Mouse (Mus musculus) layer of hippocampus, adult 18-20 months (tissue): ENCODE results near the gene Itgb3bp. TPM values are rescaled to one million over a fixed set of nuclear protein-coding genes. Genes with fewer than 3 reads are reported as not detected.

Experiments
- DNase-seq, 2 experiments: peaks; one replicate each; pipeline ENCODE4 v3.0.0; 2022; ENCODE audit warnings: low spot score in 2 of 2
- long read RNA-seq: library from polyadenylated mRNA; stranded (forward); transcript quantifications from one replicate; pipeline ENCODE4 v2.0.0, GENCODE M21; 2021
- total RNA-seq, 2 experiments: library from RNA; stranded (reverse); gene quantifications; 2 replicates each; pipeline ENCODE4 v1.2.3; 2021

Gene Itgb3bp
- total RNA-seq = 1 to 10 TPM; 6.1 to 6.2 TPM
- long read RNA-seq, partial matches to known transcripts = 0 of 6 reads
- long read RNA-seq, other reads (novel, unspliced or antisense) = 6 of 6 reads

GRCm38 (mm10) chr4:99929613-99930517, at the start of gene Itgb3bp:
Gene Itgb3bp (minus strand): TSS chr4:99929813.
- peak; percentile 65 to 76 for DNase-seq

- DNase-seq = no peak
These were observed 49.7 kb upstream of the Itgb3bp start for GRCm38 (mm10) chr4:99979326-99979725.

DNA sequence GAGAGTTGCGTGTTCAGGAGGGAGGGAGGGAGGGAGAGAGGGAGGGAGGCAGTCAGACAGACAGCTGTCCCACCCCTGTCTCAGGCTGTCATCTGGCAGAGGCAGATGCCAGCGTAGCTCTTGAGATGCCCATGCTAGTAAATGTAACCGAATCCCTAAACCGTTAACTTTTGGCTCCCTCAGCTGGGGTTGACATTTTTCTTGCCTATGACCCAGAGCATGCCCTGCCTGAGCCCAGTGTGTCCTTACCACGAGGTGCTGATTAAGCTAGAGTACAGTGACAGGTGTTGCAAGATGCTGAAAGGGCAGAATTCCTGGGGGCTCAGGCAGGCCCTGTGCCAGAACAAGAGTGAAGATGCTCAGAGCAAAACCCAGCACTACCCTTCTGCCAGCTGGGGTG, 44.8 kb upstream of the Itgb3bp start:
- DNase-seq = no peak

GRCm38 (mm10) chr4:99973931-99974330, 44.3 kb upstream of the Itgb3bp start:
- DNase-seq = no peak

GRCm38 (mm10) chr4:99972886-99973285, 43.3 kb upstream of the Itgb3bp start:
- DNase-seq = no peak

- no peak for DNase-seq
These were observed 40.5 kb upstream of the Itgb3bp start for GRCm38 (mm10) chr4:99970097-99970496.

- no peak for DNase-seq
These were observed 39.7 kb upstream of the Itgb3bp start for GRCm38 (mm10) chr4:99969328-99969727.

DNA sequence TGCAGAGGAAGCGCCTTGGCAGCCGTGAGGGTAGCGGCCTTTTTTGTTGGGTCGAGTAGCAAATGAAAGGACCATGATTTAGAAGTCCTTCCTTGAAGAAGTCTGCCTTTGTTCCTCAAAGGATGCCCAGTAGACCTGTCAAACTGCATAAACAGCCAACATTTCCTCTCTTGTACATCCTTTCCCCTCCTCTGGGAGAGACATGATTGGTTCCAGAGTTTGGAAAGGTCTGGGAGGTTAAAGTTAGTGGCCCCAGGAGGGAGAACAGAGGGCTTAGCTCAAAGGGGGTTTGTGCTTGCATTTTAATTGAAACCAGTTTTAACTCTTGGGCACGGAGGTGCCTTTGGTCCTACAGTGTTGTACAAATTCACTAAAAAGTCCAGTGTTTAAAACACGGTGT, 36.9 kb upstream of the Itgb3bp start:
- DNase-seq = no peak

- DNase-seq = no peak
These were observed 29.7 kb upstream of the Itgb3bp start for GRCm38 (mm10) chr4:99959308-99959707.

GRCm38 (mm10) chr4:99958084-99958815, 28.6 kb upstream of the Itgb3bp start:
- DNase-seq = no peak

DNA sequence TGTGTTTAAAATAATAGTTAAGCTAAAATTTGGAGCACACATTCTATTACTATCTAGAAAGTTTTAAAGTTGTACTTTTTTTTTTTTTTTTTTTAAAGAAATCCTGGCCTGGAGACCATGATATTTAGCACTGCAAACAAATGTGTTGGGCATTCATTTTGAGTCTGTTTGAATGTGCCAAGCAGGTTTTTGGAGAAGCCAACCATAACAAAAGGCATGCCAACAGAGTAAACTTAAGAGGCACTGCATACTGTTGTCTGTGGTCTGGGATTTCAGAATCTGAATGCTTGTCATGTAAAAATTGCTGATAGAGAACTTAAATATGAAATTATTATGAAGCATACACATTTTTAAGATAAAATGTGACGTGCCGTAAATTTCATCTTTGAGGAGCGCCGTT, 27.6 kb upstream of the Itgb3bp start:
- DNase-seq = no peak

DNA sequence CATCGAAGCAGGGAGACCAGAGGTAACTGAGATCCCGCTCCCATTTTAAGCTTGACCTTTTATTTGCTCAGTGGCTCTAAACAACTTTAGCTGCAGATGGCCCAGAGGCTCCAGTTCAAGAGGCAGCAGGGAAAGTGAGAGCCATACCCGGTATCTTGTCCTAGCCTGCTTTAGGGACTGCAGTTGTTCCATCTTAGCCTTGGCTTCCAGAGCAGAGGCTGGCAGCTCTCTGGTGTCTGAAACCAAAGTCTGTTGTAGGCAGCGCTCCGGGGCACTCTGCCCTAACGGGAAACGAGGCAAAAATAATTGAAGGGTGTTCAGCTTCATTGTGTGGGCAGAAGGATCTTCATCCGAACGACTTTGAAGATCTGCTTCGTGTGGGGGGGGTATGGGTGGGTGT, 25.8 kb upstream of the Itgb3bp start:
- no peak for DNase-seq

DNA sequence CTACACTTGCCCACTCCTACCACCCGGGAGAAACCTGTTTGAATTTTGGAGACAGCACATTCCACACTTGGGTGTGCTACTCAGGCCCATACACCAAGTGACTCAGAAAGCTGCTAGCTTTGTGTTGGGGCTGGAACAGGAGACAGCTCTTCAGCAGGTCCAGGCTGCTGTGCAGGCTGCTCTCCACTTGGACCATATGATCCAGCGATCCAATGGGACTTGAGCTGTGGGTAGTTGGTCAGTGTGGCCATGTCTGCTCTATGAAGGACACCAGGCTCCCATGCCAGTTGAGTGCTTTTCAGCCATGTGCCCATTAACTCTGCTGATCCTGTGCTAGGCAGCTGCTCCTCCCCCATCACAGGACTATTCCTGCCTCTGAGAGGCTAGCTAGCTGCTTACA, 24.3 kb upstream of the Itgb3bp start:
- DNase-seq = no peak

GRCm38 (mm10) chr4:99947896-99948295, 18.3 kb upstream of the Itgb3bp start:
- DNase-seq = no peak

GRCm38 (mm10) chr4:99947192-99947591, 17.6 kb upstream of the Itgb3bp start:
- DNase-seq = peak in 1 of 2 experiments; percentile 40

GRCm38 (mm10) chr4:99946516-99946915, 16.9 kb upstream of the Itgb3bp start:
- no peak for DNase-seq

- DNase-seq = no peak
These were observed 15.4 kb upstream of the Itgb3bp start for GRCm38 (mm10) chr4:99945011-99945410.

DNA sequence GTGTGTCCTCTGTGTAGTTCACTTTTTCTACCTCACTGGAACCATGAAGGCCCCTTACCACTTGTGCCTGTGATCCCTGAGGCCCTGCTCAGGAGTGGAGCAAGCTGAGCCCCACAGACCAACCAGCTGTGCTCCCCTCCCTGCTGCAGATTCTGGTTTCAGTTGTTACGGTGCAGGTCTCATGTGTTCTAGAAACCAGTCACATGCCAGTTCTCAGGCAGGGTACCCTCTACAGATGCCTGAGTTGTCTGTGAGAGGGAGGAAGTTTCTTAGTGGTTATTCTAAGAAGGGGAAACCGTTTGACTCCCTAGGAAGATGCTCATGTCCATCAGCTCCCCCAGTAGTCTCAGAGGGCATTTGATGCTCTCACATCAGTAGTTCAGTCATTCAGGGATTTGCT, 15.0 kb upstream of the Itgb3bp start:
- no peak for DNase-seq

DNA sequence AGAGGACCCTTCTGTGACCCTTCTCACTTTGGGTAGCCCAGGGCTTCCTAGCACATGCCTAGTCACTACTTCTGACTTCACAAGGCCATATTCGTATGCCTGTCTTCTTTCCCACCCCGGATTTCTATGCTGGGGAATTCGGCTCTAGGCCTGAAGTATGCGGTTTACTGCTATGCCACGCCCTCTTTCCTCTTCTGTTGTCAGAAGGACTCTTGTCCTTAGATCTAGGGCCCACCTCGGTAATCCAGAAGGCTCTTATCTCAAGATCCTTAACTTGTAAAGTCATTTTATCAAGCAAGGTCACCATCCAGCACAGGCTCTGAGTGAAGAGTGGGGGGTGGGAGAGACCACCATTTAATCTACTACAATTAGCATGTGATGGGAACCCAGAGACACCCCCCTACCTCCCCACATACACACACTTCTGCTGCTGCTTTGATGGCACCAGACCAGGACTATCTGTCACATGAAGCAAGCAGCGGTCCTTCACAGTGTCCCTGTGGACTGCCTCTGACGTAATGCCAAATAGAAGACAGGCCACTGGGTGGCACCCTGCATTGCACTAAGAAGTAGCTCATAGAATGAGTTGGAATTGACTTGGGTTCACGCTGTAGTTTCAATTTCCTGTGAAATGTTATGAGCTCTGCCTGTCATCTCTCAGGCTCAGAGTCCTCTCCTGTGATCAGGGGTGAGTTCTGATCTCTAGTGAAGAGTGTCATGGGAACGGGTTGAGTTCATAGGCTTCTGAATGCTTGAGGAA, 12.2 kb upstream of the Itgb3bp start:
- no peak for DNase-seq

DNA sequence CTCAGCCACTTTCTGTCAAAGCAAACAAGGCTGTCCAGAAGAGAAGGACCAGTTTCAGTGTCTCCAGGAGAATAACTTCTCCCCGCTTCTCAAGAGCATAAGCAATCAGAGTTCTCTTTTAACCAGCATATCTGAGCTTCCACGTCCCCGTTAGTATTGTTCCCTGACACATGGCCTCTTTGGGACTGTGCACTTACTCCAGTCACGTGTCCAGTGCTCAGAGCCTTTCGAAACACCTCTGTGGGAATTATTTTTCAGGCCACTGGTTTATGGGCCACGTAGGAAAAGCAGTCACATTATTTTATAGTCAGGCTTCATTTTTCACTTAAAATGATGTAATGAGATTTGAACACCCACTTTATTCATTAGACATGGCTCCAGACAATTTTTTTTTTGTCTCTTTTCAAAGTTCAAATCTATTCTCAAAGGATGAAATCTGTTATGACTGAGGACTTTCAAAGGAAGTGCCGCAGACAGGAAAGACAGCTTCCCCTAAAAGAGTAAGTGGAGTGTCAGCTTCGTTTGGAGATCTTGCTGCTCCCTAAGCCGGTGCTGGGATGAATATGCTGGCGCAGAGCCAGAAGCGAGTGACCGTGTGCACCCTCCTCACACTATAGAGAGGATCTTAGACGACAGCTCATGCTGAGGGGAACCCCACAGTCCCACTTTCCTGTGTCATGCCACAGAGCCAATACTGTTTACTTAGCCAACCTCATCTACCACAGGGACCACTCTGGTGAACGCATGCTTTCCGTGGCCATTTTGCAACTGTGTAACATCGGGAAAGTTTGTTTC, 10.3 kb upstream of the Itgb3bp start:
- DNase-seq = no peak

- DNase-seq = no peak
These were observed 6.7 kb upstream of the Itgb3bp start for GRCm38 (mm10) chr4:99936278-99936677.
